Mouse (Mus musculus) brain, embryonic 14.5 days (tissue): ENCODE measurements around the gene Ang.

Experiments
- CTCF ChIP-seq: fragments of 200-500 bp; IDR thresholded peaks from 2 replicates; pipeline ENCODE4 v1.5.1; 2012; ENCODE audit warnings: inconsistent platforms, mild to moderate bottlenecking, moderate library complexity, borderline replicate concordance; ENCODE audit not compliant: insufficient read depth, insufficient read length; ENCODE audit errors: extremely low read depth
- POLR2A ChIP-seq: fragments of 200-500 bp; IDR thresholded peaks from 2 replicates; pipeline ENCODE4 v1.6.1; 2012; ENCODE audit warnings: mild to moderate bottlenecking, inconsistent platforms, borderline replicate concordance; ENCODE audit not compliant: poor library complexity, insufficient read depth, insufficient read length, severe bottlenecking; ENCODE audit errors: extremely low read depth

GRCm38 (mm10) chr14:51085911-51086310 lies 5.0 kb upstream of the Ang start:
- TF ChIP-seq POLR2A (no peak), CTCF (no peak)
